Mouse (Mus musculus) neural tube, embryonic 11.5 days (tissue): Measurements from ENCODE around the gene Kit. TPM values are rescaled to one million over a fixed set of nuclear protein-coding genes. Genes with fewer than 3 reads are reported as not detected.

Experiments
- ATAC-seq: fragments of 200-750 bp; cut with Nextera tagmentation; 2 replicates; pipeline ENCODE4 v1.8.0; 2017; ENCODE audit warnings: moderate number of reproducible peaks, mild to moderate bottlenecking, moderate TSS enrichment, moderate library complexity; ENCODE audit not compliant: insufficient read depth, low FRiP score, low TSS enrichment
- DNase-seq: peaks from one replicate; pipeline ENCODE4 v3.0.0-alpha.2; 2015; ENCODE audit warnings: low spot score
- H3K27ac ChIP-seq: fragments of 300-500 bp; sonication (generic); 2 replicates; pipeline ENCODE4 v1.5.1; 2014; ENCODE audit warnings: low read depth, mild to moderate bottlenecking, low read length
- H3K27me3 ChIP-seq: fragments of 300-500 bp; sonication (generic); 2 replicates; pipeline ENCODE4 v1.6.1; 2014; ENCODE audit warnings: mild to moderate bottlenecking, low read length, mixed read lengths; ENCODE audit not compliant: control insufficient read depth, insufficient read depth
- H3K36me3 ChIP-seq: fragments of 300-500 bp; sonication (generic); 2 replicates; pipeline ENCODE4 v1.6.1; 2014; ENCODE audit warnings: mild to moderate bottlenecking, low read length, moderate library complexity, mixed read lengths; ENCODE audit not compliant: control insufficient read depth, insufficient read depth
- H3K4me1 ChIP-seq: fragments of 300-500 bp; sonication (generic); 2 replicates; pipeline ENCODE4 v1.6.1; 2014; ENCODE audit warnings: low read length, mixed read lengths; ENCODE audit not compliant: control insufficient read depth, insufficient read depth
- H3K4me2 ChIP-seq: fragments of 300-500 bp; sonication (generic); 2 replicates; pipeline ENCODE4 v1.6.1; 2014; ENCODE audit warnings: low read depth, mild to moderate bottlenecking, moderate library complexity
- H3K4me3 ChIP-seq: fragments of 300-500 bp; sonication (generic); 2 replicates; pipeline ENCODE4 v1.5.1; 2014; ENCODE audit warnings: low read depth, low read length
- H3K9ac ChIP-seq: fragments of 300-500 bp; sonication (generic); 2 replicates; pipeline ENCODE4 v1.6.1; 2014; ENCODE audit warnings: mild to moderate bottlenecking, low read length
- H3K9me3 ChIP-seq: fragments of 300-500 bp; sonication (generic); 2 replicates; pipeline ENCODE4 v1.6.1; 2016; ENCODE audit warnings: low read length; ENCODE audit not compliant: control insufficient read depth
- WGBS: fragments of 180-500 bp; shearing (Covaris S2); extraction: QIAGEN DNeasy Blood & Tissue Kit; methylation state at CpG from one replicate; pipeline ENCODE4 v1.1.7; 2014; 5-methylcytosine and 5-hydroxymethylcytosine counted together
- polyA plus RNA-seq: library from polyadenylated mRNA; unstranded; fragments of >200 nt; fragmentation: Nextera tagmentation; extraction: Ambion mirVana; gene quantifications from 2 replicates; pipeline ENCODE4 v1.2.1, GENCODE M21; 2014

The Kit gene
- polyA plus RNA-seq, 1 experiment from 2014 or later = 25.5 TPM

- ATAC-seq = no peak
- 73% methylated on average over 11 of the region's 11 CpGs for WGBS
- no peaks in the 10 kb centered on the region for H3K27me3 ChIP-seq
These were observed 17.1 kb upstream of the Kit start for GRCm38 (mm10) chr5:75557636-75558035.

DNA sequence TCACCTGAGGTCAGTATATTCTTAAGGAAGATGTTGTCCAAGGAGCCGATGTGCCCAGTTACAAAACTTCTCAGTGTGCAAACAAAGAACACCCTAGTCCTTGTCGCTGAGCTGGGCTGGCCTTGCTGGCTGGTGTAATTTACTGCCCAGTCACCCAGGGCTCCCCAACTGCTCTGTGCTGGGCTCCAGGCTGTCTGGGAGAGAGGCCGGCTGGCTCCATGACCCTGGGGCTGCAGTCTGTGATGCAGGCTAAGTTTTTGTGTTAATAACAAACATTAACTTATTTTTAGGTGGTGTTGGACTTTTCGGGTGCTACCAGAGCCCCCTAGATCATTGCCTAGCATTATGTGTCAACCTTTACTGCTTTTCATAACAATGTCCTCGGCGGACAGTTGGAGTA lies 15.4 kb upstream of the Kit start:
- Histone ChIP-seq H3K27ac (no peak overlapping the region), H3K4me2 (no peak overlapping the region), H3K4me1 (no peaks in the 10 kb centered on the region), H3K36me3 (no peaks in the 10 kb centered on the region), H3K9me3 (no peaks in the 10 kb centered on the region), H3K9ac (no peak overlapping the region), H3K4me3 (no peak overlapping the region), H3K27me3 (no peaks in the 10 kb centered on the region)
- ATAC-seq = no peak
- WGBS = 54% methylated on average over 6 of the region's 6 CpGs
- no peak for DNase-seq

More at GRCm38 (mm10) chr5:75557636-75558035, 17.1 kb upstream of the Kit start:
- H3K4me3 ChIP-seq = no peak overlapping the region
- H3K9ac ChIP-seq = no peak overlapping the region
- H3K27ac ChIP-seq = no peak overlapping the region
- no peaks in the 10 kb centered on the region for H3K9me3 ChIP-seq
- no peaks in the 10 kb centered on the region for H3K4me1 ChIP-seq
- no peak for DNase-seq
- H3K4me2 ChIP-seq = no peak overlapping the region
- no peaks in the 10 kb centered on the region for H3K36me3 ChIP-seq

DNA sequence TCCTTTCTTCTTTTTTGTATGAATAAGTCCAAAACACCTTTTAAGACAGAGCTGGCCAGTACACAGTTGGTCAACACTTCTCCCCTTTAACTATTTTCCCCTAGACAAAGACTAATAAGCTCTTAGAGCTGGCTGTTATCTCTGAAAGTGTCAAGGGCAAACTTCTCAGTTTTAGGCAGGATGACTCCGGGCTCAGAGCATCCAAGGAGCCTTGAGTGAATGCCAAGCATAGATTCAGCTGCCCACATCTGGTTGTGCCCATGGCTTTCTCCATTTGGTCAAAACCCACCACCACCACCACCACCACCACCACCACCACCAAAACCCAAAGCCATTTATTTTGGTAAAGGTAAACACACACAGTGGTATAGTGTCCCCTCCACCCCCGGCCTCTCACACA lies 13.5 kb upstream of the Kit start:
- Histone ChIP-seq H3K27ac (no peak overlapping the region), H3K4me1 (no peaks in the 10 kb centered on the region), H3K4me3 (no peak overlapping the region), H3K4me2 (no peak overlapping the region), H3K27me3 (no peaks in the 10 kb centered on the region), H3K36me3 (no peaks in the 10 kb centered on the region), H3K9ac (no peak overlapping the region), H3K9me3 (no peaks in the 10 kb centered on the region)
- WGBS = 93% methylated on average over 2 of the region's 2 CpGs
- ATAC-seq (no peak), DNase-seq (no peak)

GRCm38 (mm10) chr5:75574151-75574851 lies 415 bp upstream of the Kit start:
- Histone ChIP-seq H3K27me3 (0 out of 2 replicates have a peak, but pooled peaks cover 3% of the 10 kb centered on the region), H3K27ac (no peak overlapping the region), H3K9me3 (no peaks in the 10 kb centered on the region), H3K4me2 (peak overlapping the region; percentile 99), H3K36me3 (no peaks in the 10 kb centered on the region), H3K4me1 (peaks cover 7% of the 10 kb centered on the region), H3K4me3 (peak overlapping the region; percentile 66), H3K9ac (peak overlapping the region; percentile 78)
- 4% methylated on average over 27 of the region's 27 CpGs for WGBS
- DNase-seq (no peak), ATAC-seq (no peak; the same call in 1 of the 2 replicates)

- no peak overlapping the region; the same call in 1 of the 2 replicates for H3K27ac ChIP-seq
- H3K4me1 ChIP-seq = peaks cover 7% of the 10 kb centered on the region
- H3K4me2 ChIP-seq = peak overlapping the region; percentile 99
- H3K9ac ChIP-seq = peak overlapping the region; percentile 78
- peak; percentile 85 for DNase-seq
- H3K9me3 ChIP-seq = no peaks in the 10 kb centered on the region
- peak; percentile 66 for ATAC-seq
- H3K36me3 ChIP-seq = no peaks in the 10 kb centered on the region
- WGBS = under 1% methylated on average over 53 of the region's 53 CpGs
- H3K4me3 ChIP-seq = peak overlapping the region; percentile 66
- 0 out of 2 replicates have a peak, but pooled peaks cover 3% of the 10 kb centered on the region for H3K27me3 ChIP-seq
These were observed 1.1 kb downstream of the Kit start for GRCm38 (mm10) chr5:75575567-75576515.

GRCm38 (mm10) chr5:75576741-75577140 lies 2.0 kb downstream of the Kit start:
- WGBS = 28% methylated on average over 6 of the region's 6 CpGs
- H3K4me2 ChIP-seq = peak overlapping the region; percentile 99
- H3K27ac ChIP-seq = no peak overlapping the region
- DNase-seq (no peak), ATAC-seq (no peak)
- H3K4me3 ChIP-seq = peak overlapping the region; percentile 66; the same call in 1 of the 2 replicates
- H3K4me1 ChIP-seq = peaks cover 7% of the 10 kb centered on the region
- no peaks in the 10 kb centered on the region for H3K36me3 ChIP-seq
- no peaks in the 10 kb centered on the region for H3K9me3 ChIP-seq
- 0 out of 2 replicates have a peak, but pooled peaks cover 3% of the 10 kb centered on the region for H3K27me3 ChIP-seq
- H3K9ac ChIP-seq = no peak overlapping the region

DNA sequence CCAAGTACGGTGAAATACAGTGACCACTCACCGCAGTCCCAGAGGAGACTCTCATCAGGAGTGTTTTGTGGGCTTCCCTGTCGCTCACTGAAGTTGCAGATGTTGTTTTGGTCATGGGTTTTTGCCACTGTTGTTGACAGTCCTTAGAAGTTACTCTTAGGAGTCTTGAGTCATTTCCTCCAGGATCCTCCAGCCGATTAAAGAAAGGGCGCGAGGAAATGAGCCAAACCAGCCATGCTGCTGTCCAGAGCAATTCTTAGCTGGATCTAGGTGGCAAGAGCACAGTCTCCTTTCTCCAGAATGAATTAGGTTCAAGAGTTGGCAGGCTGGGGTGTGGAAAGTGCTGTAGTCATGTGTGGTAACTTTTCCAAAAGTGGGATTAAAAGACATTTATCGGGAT lies 3.4 kb downstream of the Kit start:
- Histone ChIP-seq H3K27ac (no peak overlapping the region), H3K4me3 (no peak overlapping the region), H3K9ac (no peak overlapping the region), H3K4me1 (peaks cover 7% of the 10 kb centered on the region), H3K27me3 (0 out of 2 replicates have a peak, but pooled peaks cover 3% of the 10 kb centered on the region), H3K9me3 (no peaks in the 10 kb centered on the region), H3K36me3 (no peaks in the 10 kb centered on the region), H3K4me2 (no peak overlapping the region)
- ATAC-seq (no peak), DNase-seq (no peak)
- 71% methylated on average over 7 of the region's 7 CpGs for WGBS

GRCm38 (mm10) chr5:75579244-75579643 lies 4.5 kb downstream of the Kit start:
- Histone ChIP-seq H3K27ac (no peak overlapping the region), H3K4me3 (no peak overlapping the region), H3K36me3 (no peaks in the 10 kb centered on the region), H3K9ac (no peak overlapping the region), H3K4me1 (peaks cover 6% of the 10 kb centered on the region), H3K27me3 (no peaks in the 10 kb centered on the region), H3K4me2 (no peak overlapping the region), H3K9me3 (no peaks in the 10 kb centered on the region)
- DNase-seq = no peak
- 87% methylated on average over 5 of the region's 5 CpGs for WGBS
- ATAC-seq = no peak
